Mouse (Mus musculus) heart, adult 8-10 months (tissue): Measurements from ENCODE around the gene Sin3b. TPM values are rescaled to one million over a fixed set of nuclear protein-coding genes. Genes with fewer than 3 reads are reported as not detected.

Source experiments
- DNase-seq: peaks from one replicate; pipeline ENCODE4 v3.0.0; 2022; ENCODE audit warnings: low spot score
- microRNA-seq: library from miRNA; unstranded; fragments of <30 nt; microRNA quantifications from one replicate; pipeline ENCODE4 v1.2.0, GENCODE M21; 2022
- total RNA-seq, 4 experiments: library from RNA; stranded (reverse); gene quantifications; 2 replicates each; pipeline ENCODE4 v1.2.4; 2022

Gene Sin3b
- total RNA-seq, 4 experiments from 2014 or later: 71.4 to 77.8 (median 74.3) TPM

GRCm38 (mm10) chr8:72753165-72753564 is 30.1 kb downstream of the Sin3b start:
- DNase-seq: no peak

- DNase-seq: no peak
Measured at GRCm38 (mm10) chr8:72753781-72754180, 30.7 kb downstream of the Sin3b start.

GRCm38 (mm10) chr8:72756031-72756430 is 32.9 kb downstream of the Sin3b start:
- no peak for DNase-seq

- DNase-seq: no peak
Measured at GRCm38 (mm10) chr8:72756771-72757390, 33.8 kb downstream of the Sin3b start.

- no peak for DNase-seq
Measured at GRCm38 (mm10) chr8:72757426-72758195, 34.5 kb downstream of the Sin3b start.

- DNase-seq: no peak
Measured at GRCm38 (mm10) chr8:72758310-72758709, 35.2 kb downstream of the Sin3b start.

- no peak for DNase-seq
Measured at GRCm38 (mm10) chr8:72760216-72760615, 37.1 kb downstream of the Sin3b start.

- DNase-seq: peak; percentile 22
Measured at GRCm38 (mm10) chr8:72761322-72762051, 38.4 kb downstream of the Sin3b start, which contains the start of gene F2rl3. F2rl3 (plus strand) TSS chr8:72761880.

- DNase-seq: no peak
Measured at GRCm38 (mm10) chr8:72762306-72762705, 39.2 kb downstream of the Sin3b start.

GRCm38 (mm10) chr8:72765696-72766095 is 42.6 kb downstream of the Sin3b start:
- DNase-seq: no peak

GRCm38 (mm10) chr8:72766777-72767176 is 43.7 kb downstream of the Sin3b start:
- no peak for DNase-seq

- no peak for DNase-seq
Measured at GRCm38 (mm10) chr8:72777797-72778196, 54.7 kb downstream of the Sin3b start.

GRCm38 (mm10) chr8:72780644-72781043 is 57.6 kb downstream of the Sin3b start:
- DNase-seq: no peak

- DNase-seq: no peak
Measured at GRCm38 (mm10) chr8:72801583-72801982, 78.5 kb downstream of the Sin3b start.

Small RNA genes within 50 kb of the gene (microRNA-seq; reads per million reads assigned to microRNA genes)
- gene Gm26237: not detected

Other genes starting within 250 kb of the Sin3b start
- gene Cherp, start 248.1 kb upstream of the Sin3b start, total RNA-seq: 10 to 100 TPM; 34.7 to 43.9 (median 37.2) TPM
- 10 to 100 TPM; 77.1 to 88.7 (median 82.1) TPM for gene Slc35e1, start 230.7 kb upstream of the Sin3b start, total RNA-seq
- gene Med26, start 175.0 kb upstream of the Sin3b start, total RNA-seq: 1 to 10 TPM; 6.3 to 8.5 (median 7.6) TPM
- 100 to 1,000 TPM; 117 to 141 (median 135) TPM for gene Smim7, start 152.2 kb upstream of the Sin3b start, total RNA-seq
- gene Tmem38a, start 151.2 kb upstream of the Sin3b start, total RNA-seq: 100 to 1,000 TPM; 501 to 520 (median 513) TPM
- gene Nwd1, start 76.6 kb upstream of the Sin3b start, total RNA-seq: under 1 TPM; 0.31 to 0.79 (median 0.46) TPM
- 1 to 10 TPM in 1 of 4 experiments, under 1 TPM in 3; 0.63 to 1.7 (median 0.76) TPM for gene F2rl3, start 38.6 kb downstream of the Sin3b start, total RNA-seq